Mouse (Mus musculus) G1E (cell line): ENCODE measurements around the gene Dalrd3.

Source experiments
- CTCF ChIP-seq: IDR thresholded peaks from 2 replicates; pipeline ENCODE4 v1.5.1; 2012; ENCODE audit warnings: low read depth, low read length, inconsistent platforms, mixed read lengths
- GATA1 ChIP-seq: IDR thresholded peaks from 2 replicates; pipeline ENCODE4 v1.6.1; 2012; ENCODE audit warnings: borderline replicate concordance, low read length, inconsistent platforms, mixed read lengths
- GATA2 ChIP-seq: IDR thresholded peaks from 2 replicates; pipeline ENCODE4 v1.6.1; 2012; ENCODE audit warnings: low read depth, low read length, inconsistent platforms, borderline replicate concordance
- POLR2AphosphoS5 ChIP-seq: IDR thresholded peaks from 2 replicates; pipeline ENCODE4 v1.6.1; 2012; ENCODE audit warnings: low read depth, low read length, inconsistent platforms; ENCODE audit not compliant: insufficient replicate concordance
- TAL1 ChIP-seq: conservative IDR thresholded peaks from 2 replicates; pipeline ENCODE4 v1.6.1; 2012; ENCODE audit warnings: low read depth, low read length, inconsistent platforms, mixed read lengths

DNA sequence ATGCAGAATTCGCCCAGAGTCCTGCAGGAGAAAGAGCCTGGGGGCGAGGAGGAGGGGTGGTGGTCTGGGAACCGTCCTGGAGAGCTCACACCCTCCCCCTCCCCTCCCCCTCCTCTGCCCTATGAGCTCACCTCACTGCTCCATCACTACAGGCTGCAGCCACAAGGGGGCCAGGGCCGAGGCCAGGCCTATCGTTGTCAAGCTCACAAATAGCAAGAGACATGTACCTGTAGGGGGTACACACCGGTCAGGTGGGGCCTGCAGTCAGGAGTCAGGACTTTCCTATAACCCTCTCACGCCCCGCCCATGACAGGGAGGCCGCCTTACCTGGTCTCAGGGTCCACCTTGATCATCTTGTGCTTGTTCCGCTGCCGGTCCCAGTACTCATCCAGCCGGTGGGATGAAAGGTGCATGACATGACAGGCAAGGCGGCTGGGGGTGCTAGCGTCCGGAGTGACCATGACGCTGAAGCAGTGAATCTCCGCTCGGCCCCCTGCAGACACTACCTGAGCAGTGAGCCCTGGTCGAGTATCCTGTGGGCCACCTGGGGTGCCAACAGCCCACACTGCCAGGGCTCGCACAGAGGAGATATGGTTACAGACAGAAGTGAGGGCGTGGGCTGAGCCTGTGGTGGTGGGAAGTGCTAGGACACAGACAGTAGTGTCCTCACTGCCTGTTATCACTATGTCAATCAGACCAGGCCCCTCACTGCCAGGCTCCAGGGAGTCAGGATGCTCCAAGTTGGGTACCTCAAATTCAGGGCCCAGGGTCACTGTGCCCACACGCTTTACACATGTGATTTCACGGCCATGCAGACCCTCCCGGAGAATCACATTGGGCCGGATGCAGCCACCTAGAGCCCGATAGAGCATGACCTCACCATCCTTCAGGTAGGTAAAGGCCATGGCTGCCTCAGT is 4.3 kb downstream of the Dalrd3 start:
- TF ChIP-seq TAL1 (no peak), CTCF (peak; percentile 45), GATA1 (no peak), POLR2AphosphoS5 (peak; percentile 20; the same call in 1 of the 2 replicates), GATA2 (no peak)
